Mouse (Mus musculus) megakaryocyte, adult 5-6 weeks (primary cell): ENCODE data around the gene Chchd6. TPM values are rescaled to one million over a fixed set of nuclear protein-coding genes. Genes with fewer than 3 reads are reported as not detected.

Experiments used
- ATAC-seq: 2 replicates; pipeline ENCODE4 v1.8.0; 2016; ENCODE audit warnings: mild to moderate bottlenecking, inconsistent platforms; ENCODE audit not compliant: poor library complexity, severe bottlenecking
- total RNA-seq, 2 experiments: library from RNA; stranded (forward) in 1 of 2; stranded (reverse) in 1 of 2; fragments of 153-499, 151-499 nt in 1 of 2; fragments of 221-1000, 200-1000 nt in 1 of 2; gene quantifications; 2 replicates each; pipeline versions ENCODE4 v1.2.3 to v1.2.4; 2015 to 2017

Gene Chchd6
- total RNA-seq (2015): 5.9 and 7.1 TPM in 2 replicates
- 1.3 and 1.5 TPM in 2 replicates for total RNA-seq (2017)

DNA sequence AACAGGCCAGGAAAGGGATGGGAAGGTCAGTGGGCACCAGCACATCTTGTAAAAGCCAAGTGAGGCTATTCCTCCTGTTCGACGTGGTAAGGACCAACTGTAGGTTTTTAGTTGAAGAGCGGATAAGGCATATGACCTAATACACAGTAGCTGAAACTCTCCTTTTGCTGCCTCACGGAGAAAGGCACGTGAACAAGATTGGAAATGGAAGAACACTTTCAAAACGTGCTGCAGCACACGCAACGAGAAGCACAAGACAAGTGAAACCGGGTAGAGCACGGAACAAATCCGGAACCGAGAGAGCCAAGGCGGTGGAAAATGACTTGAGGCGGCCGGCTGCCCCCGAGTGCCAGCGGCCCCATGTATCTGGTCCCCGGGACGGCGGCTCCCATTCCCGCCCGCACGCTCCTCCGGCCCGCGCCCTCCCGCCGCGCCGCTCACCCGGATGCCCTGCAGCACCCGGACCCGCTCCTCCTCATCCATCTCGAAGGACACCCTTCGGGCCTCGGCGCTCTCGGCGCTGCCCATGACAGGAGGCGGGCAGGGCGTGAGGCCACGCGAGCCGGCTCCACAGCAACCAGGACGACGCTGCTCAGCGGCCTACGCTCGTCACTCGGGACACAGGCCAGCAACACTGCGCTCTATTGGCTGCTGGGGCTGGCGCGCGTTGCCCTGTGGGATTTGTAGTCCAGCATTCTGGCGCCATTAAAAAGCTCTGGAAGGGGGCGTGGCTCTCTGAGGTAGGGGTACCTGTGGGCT, at the start of gene Chchd6:
Gene Chchd6 (minus strand): TSS at position 635 of the 759 bp plus-strand sequence.
- ATAC-seq: peak; percentile 99

- ATAC-seq: peak; percentile 81
These were observed 49.0 kb upstream of the Chchd6 start for GRCm38 (mm10) chr6:89644271-89645075.

DNA sequence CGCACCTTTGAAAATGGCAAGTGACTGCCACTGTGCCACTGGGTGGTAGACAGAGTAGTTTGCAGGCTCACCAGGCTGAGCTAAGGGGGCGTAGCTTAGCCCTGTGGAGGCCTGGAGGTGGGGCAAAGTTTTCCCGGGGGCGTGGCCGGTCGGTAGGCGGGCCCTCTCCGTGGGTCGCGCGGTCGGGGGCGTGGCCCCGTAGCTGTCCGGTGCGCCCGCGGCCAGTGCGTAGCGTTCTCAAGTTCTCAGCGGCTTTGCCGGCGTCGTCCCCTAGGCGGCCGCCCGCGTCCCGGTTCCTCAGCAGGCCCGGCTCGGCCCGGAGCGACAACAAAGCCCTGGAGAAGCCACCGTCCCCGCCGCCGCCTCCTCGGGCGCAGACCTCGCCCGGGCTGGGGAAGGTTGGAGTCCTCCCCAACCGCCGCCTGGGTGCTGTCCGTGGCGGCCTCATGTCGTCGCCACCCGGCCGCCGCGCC, 48.4 kb upstream of the Chchd6 start, which contains the start of gene Txnrd3:
Gene Txnrd3 (plus strand): TSS at position 191 of the 473 bp plus-strand sequence.
- ATAC-seq: peak; percentile 85

- ATAC-seq: peak; percentile 33; the same call in 1 of the 2 replicates
These were observed 43.6 kb upstream of the Chchd6 start for GRCm38 (mm10) chr6:89639025-89639424.

DNA sequence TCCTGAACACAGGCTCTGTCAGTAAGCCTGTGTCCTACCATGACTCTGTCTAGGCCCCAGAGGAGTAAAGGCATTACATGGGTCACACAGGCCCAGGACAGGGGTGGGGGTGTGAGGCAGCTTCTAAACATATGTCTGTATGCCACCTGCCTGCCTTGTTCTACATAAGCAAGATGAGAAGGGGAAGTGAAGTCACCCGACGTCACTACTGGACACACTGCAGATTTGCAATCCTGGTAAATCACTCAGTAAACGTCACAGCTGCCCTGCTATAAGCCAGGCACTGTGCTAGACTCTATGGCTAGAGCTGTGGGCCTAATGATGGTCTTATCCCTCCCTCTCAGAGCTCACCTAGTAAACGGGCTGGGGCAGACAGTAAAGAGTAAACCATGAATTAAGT, 42.5 kb upstream of the Chchd6 start:
- ATAC-seq: peak; percentile 52

DNA sequence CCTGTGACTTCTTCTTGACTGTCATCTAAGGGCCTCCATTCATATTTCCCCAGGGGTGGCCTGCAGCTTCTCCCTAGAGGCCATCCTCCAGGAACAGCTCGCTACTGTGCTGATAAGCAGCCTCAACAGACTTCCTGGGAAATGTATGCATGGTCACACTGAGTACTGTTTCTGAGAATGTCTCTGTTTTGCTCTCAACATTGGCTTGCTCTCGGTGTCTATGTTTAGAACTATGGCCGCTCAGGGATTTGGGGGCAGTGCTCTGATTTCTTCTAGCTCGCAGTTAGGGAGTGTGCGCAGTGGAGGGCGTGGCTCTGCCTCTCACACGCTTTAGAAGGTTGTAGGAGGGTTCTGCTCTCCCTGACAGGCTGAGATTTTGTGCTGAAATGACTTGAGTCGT, 38.9 kb upstream of the Chchd6 start:
- ATAC-seq: no peak

- no peak for ATAC-seq
These were observed 37.7 kb upstream of the Chchd6 start for GRCm38 (mm10) chr6:89633115-89633514.

- ATAC-seq: peak; percentile 83
These were observed 36.5 kb upstream of the Chchd6 start for GRCm38 (mm10) chr6:89631809-89632562.

GRCm38 (mm10) chr6:89628045-89628785, 32.8 kb upstream of the Chchd6 start:
- peak; percentile 67 for ATAC-seq

- ATAC-seq: peak; percentile 51; the same call in 1 of the 2 replicates
These were observed 27.2 kb upstream of the Chchd6 start for GRCm38 (mm10) chr6:89622647-89623046.

DNA sequence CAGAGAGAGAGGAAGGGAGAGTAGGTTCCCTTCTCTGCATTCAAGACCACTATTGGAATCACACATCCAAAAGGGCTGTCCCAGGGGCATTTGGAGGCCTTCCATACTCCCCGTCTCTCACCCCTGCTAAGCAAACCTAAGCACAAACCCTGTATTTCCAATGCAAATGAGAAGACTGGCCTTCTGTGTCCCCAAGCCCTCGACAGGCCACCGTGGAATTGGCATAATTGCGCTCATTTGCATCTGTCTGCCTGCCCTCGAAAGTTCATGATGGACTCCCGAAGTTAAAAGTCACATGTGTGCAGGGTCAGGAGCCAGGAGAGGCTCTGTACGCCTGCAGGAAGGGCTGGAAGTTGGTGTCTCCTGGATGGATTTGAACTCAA, 19.9 kb upstream of the Chchd6 start:
- ATAC-seq: no peak

GRCm38 (mm10) chr6:89614596-89615372, 19.3 kb upstream of the Chchd6 start:
- no peak for ATAC-seq

- no peak for ATAC-seq
These were observed 18.6 kb upstream of the Chchd6 start for GRCm38 (mm10) chr6:89614107-89614471.

- no peak for ATAC-seq
These were observed 18.1 kb upstream of the Chchd6 start for GRCm38 (mm10) chr6:89613336-89614106.

DNA sequence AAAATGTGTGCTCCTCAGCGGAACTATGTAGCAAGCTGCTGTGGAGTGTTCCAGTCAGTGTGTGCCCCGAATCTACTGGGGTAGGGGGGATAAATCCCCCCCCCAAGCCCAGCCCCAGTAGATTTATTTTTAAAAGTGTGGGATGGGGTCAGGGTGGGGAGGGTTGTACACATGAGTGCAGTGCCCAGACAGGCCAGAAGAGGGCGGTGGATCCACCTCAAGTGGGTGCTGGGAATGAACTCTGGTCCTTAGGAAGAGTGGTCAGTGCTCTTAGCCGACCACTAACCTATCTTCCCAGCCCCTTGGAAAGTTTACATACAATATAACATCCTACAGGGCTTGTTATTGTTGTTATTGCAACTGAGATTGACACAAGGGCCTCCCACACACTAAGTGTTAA, 12.5 kb upstream of the Chchd6 start:
- peak; percentile 52; the same call in 1 of the 2 replicates for ATAC-seq

DNA sequence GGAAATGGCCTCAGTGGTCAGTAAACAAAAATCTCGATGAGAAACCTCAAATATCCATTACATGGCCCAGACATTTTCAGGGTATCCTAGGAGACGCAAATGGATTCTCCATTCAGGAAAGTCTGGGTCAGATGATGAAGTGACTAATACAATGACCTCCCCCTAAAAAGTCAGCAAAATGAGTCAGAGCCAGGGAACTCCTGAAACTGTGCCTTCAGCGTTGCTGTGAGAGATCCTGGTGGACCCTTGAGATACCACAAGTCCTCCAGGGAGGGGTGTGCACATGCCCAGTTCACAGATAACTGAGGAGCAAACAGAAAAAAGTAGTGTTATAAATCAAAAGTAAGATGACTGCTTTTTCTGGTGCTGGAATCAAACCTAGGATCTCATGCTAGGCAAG, 10.6 kb upstream of the Chchd6 start:
- ATAC-seq: no peak

DNA sequence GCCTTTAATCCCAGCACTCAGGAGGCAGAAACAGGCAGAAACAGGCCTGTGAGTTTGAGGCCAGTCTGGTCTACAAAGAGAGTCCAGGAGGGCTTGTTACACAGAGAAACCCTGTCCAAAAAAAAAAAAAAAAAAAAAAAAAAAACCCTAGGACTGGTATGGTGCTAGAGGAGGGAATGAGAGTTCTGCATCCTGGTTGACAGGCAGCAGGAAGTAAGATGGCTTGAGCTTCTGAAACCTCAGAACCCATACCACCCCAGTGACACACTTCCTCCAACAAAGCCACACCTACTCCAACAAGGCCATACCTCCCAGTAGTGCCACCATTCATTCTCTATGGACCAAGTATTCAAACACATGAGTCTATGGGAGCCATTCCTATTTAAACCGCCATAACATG, 1.1 kb upstream of the Chchd6 start:
- ATAC-seq: no peak

DNA sequence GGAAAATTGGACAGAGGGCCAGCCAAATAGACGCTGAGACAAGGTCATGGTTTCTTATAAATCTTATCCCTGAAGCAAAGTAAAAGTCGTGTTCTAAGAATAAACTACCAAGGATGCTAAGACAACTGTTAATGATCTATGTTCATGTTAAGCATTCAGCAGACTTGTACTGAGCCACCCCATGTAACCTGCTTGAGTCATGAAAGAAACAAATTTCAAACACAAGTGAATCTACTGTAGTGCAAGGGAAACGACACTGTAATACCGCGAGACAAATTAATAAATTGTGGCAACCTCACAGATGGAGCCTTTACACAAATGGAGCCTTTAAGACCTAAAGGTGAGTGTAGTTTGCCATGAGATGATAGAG, 310 bp upstream of the Chchd6 start:
- ATAC-seq: no peak

DNA sequence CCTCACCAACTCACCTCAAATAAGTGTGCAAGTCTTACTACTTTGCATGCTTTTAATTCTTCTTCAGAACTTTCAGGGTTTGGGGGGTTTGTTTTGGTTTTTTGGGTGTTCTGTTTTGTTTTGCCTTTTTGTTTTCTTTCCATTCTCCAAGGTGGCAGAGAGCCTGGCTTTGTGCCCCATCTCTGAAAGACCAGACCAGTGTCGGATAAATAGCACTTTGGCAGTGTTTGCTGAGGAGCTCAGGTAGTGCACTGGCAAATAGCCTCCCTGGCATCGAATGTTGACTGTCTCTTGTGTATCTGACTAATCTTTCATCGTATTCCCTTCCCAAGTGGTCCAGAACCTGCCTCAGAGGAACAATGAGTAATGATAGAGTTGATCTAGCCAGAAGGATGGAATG, 3.4 kb downstream of the Chchd6 start:
- no peak for ATAC-seq
